Mouse (Mus musculus) liver (tissue): ENCODE results near the gene Rhof.

Source experiments
- DNase-seq: peaks from one replicate; pipeline ENCODE4 v3.0.0-alpha.2; 2020; ENCODE audit warnings: mixed read lengths

Gene Rhof

DNA sequence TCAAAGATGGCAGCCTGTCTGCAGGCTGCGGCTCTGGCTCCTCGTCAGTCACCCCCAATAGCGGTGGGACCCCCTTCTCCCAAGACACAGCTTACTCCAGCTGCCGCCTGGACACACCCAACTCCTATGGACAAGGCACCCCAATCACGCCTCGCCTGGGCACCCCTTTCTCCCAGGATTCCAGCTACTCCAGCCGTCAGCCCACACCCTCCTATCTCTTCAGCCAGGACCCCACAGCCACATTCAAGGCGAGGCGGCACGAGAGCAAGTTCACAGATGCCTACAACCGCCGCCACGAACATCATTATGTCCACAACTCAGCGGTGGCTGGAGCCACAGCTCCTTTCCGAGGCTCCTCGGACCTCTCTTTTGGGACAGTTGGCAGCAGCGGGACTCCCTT lies 15.1 kb upstream of the Rhof start:
- no peak for DNase-seq

GRCm38 (mm10) chr5:123146357-123146756 lies 13.9 kb upstream of the Rhof start:
- DNase-seq, result no peak

- DNase-seq, result peak; percentile 55
Observed at GRCm38 (mm10) chr5:123144746-123145590, 12.5 kb upstream of the Rhof start.

GRCm38 (mm10) chr5:123143971-123144745 lies 11.7 kb upstream of the Rhof start:
- no peak for DNase-seq

DNA sequence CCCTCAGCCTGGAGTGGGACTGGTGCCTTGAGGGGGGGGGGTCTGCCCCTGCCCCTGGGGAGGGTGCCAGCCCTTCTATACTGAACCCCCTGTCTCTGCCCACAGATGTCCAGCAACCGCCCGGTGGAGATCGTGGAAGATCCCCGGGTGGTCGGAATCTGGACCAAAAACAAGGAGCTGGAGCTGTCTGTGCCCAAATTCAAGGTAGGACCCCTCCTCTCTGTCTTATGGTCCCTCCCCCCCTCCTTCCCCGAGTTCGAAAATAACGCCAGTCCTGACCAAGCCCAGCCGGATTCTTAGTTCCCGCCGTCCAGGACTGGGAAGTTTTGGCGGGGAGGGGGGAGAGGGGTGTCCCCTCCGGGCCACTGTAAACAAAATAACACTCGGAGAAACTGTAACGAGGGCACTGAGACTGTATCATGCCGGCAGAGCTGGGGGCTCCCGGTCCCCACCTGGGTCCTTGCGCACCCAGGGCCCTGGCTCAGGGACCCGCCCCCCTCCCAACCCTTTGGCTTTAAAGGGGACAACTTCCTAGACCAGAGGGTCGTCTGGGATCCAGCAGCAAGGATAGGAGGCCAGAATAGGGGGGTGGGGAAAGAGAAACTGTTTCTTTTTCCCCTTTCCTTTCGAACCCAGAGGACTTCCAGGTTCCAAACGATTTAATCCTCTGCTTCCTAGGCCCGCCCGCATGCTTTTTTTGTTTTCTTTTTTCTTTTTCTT lies 10.9 kb upstream of the Rhof start:
- DNase-seq, result no peak

DNA sequence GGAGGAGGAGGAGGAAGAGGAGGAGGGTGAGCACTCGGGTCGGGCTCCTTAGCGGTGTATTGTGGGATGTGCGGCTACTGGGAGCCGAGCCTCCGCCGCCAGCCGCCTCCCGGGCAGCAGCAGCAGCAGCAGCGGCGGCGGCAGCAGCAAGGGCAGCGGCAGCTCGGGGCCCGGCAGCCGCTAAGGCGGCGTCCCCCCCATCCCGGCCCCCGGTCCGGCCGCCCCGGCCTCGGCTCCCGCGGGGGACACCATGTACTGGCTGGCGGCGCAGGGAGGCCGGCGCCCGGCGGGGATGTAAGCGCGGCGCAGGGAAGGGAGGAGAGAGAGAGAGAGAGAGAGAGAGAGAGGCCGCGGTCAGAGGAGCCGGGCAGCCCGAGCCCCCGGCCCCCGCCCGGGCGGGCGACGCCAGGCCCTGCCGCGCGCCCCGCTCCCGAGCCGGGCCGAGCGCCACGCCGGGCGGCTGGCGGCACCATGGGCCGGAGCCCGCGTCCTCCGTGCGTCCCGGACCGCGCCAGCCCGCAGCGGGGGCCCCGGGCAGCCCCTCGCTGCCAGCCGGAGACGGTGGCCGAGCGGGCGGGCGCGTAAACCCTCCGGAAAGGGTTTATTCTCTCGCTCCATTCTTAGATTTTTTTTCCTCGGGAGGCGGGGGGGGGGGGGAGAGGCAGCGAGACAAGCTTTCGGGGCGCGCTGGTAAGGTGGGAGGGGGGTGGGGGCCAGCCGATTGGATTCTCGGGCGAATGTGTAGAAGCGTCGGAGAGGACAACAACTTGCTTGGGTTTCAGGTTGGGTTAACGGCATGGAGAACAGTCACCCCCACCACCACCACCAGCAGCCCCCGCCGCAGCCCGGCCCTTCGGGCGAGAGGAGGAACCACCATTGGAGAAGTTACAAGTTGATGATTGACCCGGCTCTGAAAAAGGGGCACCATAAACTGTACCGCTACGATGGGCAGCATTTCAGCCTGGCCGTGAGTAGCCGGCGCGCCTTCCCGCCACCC lies 10.0 kb upstream of the Rhof start, which contains the start of gene Setd1b:
TSS of gene Setd1b (plus strand) at position 33 of the 997 bp plus-strand sequence.
- peak; percentile 82 for DNase-seq

DNA sequence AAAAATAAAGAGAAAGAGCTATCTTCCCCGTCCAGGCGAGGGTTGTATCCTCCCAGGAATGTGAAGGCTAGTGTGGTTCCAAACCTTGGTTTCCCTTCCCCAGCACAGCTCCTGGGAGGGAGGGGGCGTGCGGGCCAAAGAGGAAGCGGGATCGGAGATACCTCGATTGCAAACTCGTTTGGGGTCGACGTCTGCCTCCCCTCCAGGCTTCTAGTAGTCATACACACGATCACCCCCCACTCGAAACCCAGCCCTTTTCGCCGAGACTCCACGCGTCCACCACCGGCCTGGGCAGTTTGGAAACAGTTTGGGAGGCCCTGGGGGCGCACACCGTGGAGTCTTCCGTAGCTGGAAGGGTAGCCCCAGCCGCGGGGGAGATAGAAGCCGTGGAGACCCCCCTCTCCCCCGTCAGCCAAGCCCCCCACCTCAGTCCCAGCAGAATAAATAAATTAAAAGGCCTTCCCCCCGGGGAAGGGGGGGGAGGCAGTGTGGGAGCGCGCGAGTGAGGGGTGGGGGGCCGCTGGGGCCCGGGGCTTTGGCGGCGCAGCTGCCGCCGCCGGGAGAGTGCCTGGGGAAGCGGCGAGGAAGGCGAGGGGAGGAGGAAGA lies 9.2 kb upstream of the Rhof start:
- DNase-seq, result peak; percentile 66

DNA sequence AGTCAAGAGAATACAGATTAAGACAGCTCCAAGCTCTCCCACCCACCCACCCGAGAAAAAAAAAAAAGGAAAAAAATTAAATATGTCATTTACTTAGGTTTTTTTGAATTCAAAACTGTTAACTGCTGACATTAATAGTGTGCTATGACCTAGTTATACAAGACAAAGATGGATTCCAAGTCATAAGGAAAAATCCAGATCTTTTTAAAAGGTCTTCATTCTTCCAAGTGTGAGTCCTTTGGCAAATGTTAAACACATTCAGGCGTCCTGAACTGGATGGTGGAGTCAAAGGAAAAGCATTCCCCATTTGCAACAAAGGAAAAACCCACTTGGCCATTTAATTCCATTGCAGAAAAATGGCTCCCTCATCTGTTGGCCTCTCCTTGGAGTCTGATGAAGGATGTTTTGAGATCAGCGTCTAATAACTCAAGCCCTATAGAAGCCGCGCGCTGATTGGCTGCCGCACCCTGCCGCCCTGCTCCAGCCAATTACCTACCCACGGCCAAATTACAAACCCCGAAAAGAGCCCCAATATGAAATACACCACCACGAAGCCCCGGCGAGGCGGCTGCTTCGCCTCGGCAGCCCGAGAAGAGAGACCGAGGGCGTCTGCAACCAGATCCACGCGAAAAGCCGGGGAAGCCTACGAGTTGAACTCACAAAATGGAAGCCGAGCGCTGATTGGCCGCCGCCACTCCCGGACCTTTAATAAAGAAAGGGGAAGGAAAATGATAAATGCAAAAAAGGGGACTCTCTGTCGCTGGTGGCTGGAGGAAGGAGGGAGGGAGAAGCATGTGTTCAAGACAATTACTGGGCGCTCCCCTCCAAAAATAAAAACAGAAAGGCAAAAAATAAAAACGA lies 8.4 kb upstream of the Rhof start:
- peak; percentile 93 for DNase-seq

DNA sequence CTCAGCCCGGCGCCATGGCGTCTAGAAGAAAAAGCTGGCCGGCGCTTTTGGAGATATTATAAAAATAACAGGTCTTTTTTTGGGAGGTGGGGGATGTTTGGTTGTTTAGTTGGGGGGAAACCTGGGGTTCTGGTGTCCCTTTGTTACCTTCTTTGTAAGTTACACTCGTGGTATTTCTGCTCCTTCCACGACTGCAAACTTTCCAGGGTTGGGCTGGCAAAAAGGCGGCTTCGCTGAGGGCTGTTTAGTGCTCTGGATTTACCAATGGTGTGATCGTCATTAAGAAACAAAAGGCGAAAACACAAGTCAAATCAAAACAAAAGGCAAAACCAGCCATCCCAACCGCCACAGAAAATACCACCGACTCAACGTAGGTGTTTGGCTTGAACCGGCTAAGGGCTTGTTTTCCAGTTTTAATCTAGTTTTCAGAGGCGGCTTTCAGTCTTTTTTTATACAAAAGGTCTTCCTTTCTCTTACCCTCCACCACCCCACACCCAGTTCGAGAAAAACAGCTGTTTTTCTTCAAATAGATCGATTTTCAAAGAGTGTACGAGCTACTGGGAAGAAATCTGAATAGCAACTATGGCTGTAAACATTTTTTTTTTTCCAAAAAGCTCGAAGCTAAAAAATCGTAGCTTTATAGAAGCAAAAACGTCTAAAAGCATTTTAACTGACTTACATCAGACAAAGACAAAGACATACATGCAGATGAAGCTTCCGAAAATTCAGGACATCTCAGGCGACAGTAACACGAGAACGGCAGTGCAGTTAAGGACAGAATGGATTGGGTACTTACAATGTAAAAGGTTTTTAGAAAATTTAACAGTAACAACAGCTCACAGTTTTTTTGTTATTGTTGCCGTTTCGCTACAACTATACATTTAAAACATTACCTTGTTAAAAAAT lies 7.5 kb upstream of the Rhof start:
- peak; percentile 51 for DNase-seq

GRCm38 (mm10) chr5:123138953-123139721 lies 6.6 kb upstream of the Rhof start:
- DNase-seq, result peak; percentile 91

- DNase-seq, result peak; percentile 89
Observed at GRCm38 (mm10) chr5:123138230-123138911, 5.9 kb upstream of the Rhof start.

DNA sequence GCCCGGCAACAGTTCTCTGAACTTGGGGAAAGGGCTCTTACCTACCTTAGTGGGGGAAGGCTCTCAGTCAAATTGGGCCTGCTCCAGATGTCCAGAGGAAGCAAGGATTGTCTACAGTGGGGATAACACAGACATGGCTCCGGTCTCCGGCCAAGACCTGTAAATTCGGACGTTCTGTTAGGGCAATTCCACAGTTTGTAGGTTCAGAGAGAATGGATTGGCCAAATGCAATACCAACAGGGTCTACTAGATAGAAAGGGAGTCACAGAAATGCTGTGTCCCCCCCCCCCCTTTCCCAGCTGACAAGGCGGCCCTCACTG lies 5.4 kb upstream of the Rhof start:
- DNase-seq, result no peak

- peak; percentile 94 for DNase-seq
Observed at GRCm38 (mm10) chr5:123137044-123137909, 4.8 kb upstream of the Rhof start.

DNA sequence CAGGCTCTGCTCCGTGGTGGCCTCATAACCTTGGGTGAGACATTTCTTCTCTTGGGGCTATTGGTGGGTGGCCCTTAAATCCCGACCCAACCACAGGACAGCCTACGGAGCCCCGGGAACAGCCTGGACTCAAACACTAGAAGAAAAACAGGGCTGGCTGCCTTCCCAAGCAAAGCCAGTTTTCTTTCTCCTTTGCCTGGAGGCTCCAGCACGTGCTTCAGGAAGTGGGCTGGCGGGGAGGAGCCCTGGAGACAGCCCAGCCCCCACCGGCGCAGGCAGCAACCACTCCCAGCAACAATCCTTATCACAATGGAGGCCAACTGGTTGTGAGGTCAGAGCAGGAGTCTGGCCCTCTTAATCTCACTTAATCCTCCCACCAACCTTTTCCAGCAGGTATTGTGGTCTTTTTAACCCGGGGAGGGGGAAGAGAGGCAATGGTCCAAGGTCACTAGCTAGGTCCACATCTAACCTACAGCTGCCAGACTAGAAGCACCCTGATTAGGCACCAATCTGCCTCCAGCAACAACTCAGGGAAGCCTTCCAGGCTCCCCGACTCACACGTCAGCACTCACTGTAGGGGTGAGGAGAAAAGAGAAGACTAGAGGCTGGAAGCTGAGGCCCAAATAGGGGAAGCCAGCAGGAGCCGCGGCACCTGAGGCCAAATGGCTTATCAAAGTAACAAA lies 4.0 kb upstream of the Rhof start:
- DNase-seq, result peak; percentile 94

- DNase-seq, result peak; percentile 93
Observed at GRCm38 (mm10) chr5:123135471-123136360, 3.2 kb upstream of the Rhof start.
